Mouse (Mus musculus) hindbrain, embryonic 16.5 days (tissue): ENCODE data around the gene E430018J23Rik. TPM values are rescaled to one million over a fixed set of nuclear protein-coding genes. Genes with fewer than 3 reads are reported as not detected.
"Not testable (repeated sequence)": the region's sequence is repeated elsewhere in the genome, so short reads cannot be mapped to it uniquely, and the experiment has no call there.

Experiments
- ATAC-seq: fragments of 200-750 bp; cut with Nextera tagmentation; 2 replicates; pipeline ENCODE4 v1.8.0; 2017; ENCODE audit warnings: moderate TSS enrichment, moderate library complexity
- H3K27ac ChIP-seq: fragments of 300-500 bp; sonication (generic); 2 replicates; pipeline ENCODE4 v1.5.1; 2014; ENCODE audit warnings: low read depth, mild to moderate bottlenecking, control low read depth, low read length, moderate library complexity
- H3K27me3 ChIP-seq: fragments of 300-500 bp; sonication (generic); replicated peaks from 2 replicates; pipeline ENCODE4 v1.6.1; 2014; ENCODE audit warnings: low read length; ENCODE audit not compliant: control insufficient read depth, insufficient read depth
- H3K36me3 ChIP-seq: fragments of 300-500 bp; sonication (generic); 2 replicates; pipeline ENCODE4 v1.6.1; 2014; ENCODE audit warnings: mild to moderate bottlenecking, low read length, moderate library complexity, mixed read lengths; ENCODE audit not compliant: control insufficient read depth, insufficient read depth
- H3K4me1 ChIP-seq: fragments of 300-500 bp; sonication (generic); 2 replicates; pipeline ENCODE4 v1.6.1; 2014; ENCODE audit warnings: low read depth, low read length; ENCODE audit not compliant: control insufficient read depth, insufficient read depth
- H3K4me2 ChIP-seq: fragments of 300-500 bp; sonication (generic); 2 replicates; pipeline ENCODE4 v1.6.1; 2014; ENCODE audit warnings: mild to moderate bottlenecking, low read length, control low read depth, moderate library complexity
- H3K4me3 ChIP-seq: fragments of 300-500 bp; sonication (generic); 2 replicates; pipeline ENCODE4 v1.5.1; 2014; ENCODE audit warnings: mild to moderate bottlenecking, low read length, control low read depth, moderate library complexity
- H3K9ac ChIP-seq: fragments of 300-500 bp; sonication (generic); 2 replicates; pipeline ENCODE4 v1.6.1; 2014; ENCODE audit warnings: low read depth, mild to moderate bottlenecking, control low read depth, low read length, moderate library complexity
- H3K9me3 ChIP-seq: fragments of 300-500 bp; sonication (generic); 2 replicates; pipeline ENCODE4 v1.6.1; 2014; ENCODE audit warnings: mild to moderate bottlenecking, low read length, moderate library complexity; ENCODE audit not compliant: control insufficient read depth
- WGBS: fragments of 180-500 bp; shearing (Covaris S2); extraction: QIAGEN DNeasy Blood & Tissue Kit; methylation state at CpG from one replicate; pipeline ENCODE4 v1.1.7; 2014; 5-methylcytosine and 5-hydroxymethylcytosine counted together
- polyA plus RNA-seq: library from polyadenylated mRNA; unstranded; fragments of >200 nt; fragmentation: Nextera tagmentation; extraction: Ambion mirVana; gene quantifications from 2 replicates; pipeline ENCODE4 v1.2.1, GENCODE M21; 2015

E430018J23Rik gene
- polyA plus RNA-seq, 1 experiment from 2014 or later = 4.6 TPM

- H3K4me1 ChIP-seq = peaks cover 7% of the 10 kb centered on the region
- 2% methylated on average over 24 of the region's 24 CpGs for WGBS
- ATAC-seq = peak; percentile 45; the same call in 1 of the 2 replicates
- no peaks in the 10 kb centered on the region for H3K9me3 ChIP-seq
- peak overlapping the region; percentile 41 for H3K27ac ChIP-seq
- H3K4me3 ChIP-seq = peak overlapping the region; percentile 44
- H3K36me3 ChIP-seq = no peaks in the 10 kb centered on the region
- peaks cover 5% of the 10 kb centered on the region for H3K27me3 ChIP-seq
- peak overlapping the region; percentile 67 for H3K9ac ChIP-seq
- H3K4me2 ChIP-seq = peak overlapping the region; percentile 80
Observed at GRCm38 (mm10) chr7:127363475-127363921, 29.9 kb downstream of the E430018J23Rik start.

- H3K4me3 ChIP-seq = peak overlapping the region; percentile 19; the same call in 1 of the 2 replicates
- H3K27ac ChIP-seq, H3K9me3 ChIP-seq, H3K9ac ChIP-seq, H3K27me3 ChIP-seq, ATAC-seq, H3K36me3 ChIP-seq, H3K4me1 ChIP-seq: not testable (repeated sequence)
- peak overlapping the region; percentile 41 for H3K4me2 ChIP-seq
- WGBS = 17% methylated on average over 13 of the region's 13 CpGs
Observed at GRCm38 (mm10) chr7:127362418-127362817, 31.0 kb downstream of the E430018J23Rik start.

- no peak overlapping the region for H3K27ac ChIP-seq
- H3K4me3 ChIP-seq = no peak overlapping the region
- H3K27me3 ChIP-seq = peaks cover 5% of the 10 kb centered on the region
- ATAC-seq = no peak
- H3K9ac ChIP-seq = no peak overlapping the region
- H3K4me2 ChIP-seq = no peak overlapping the region
- peaks cover 7% of the 10 kb centered on the region for H3K4me1 ChIP-seq
- WGBS = 58% methylated on average over 7 of the region's 13 CpGs
- no peaks in the 10 kb centered on the region for H3K36me3 ChIP-seq
- H3K9me3 ChIP-seq = no peaks in the 10 kb centered on the region
Observed at GRCm38 (mm10) chr7:127361449-127361848, 32.0 kb downstream of the E430018J23Rik start.

GRCm38 (mm10) chr7:127360265-127360664 is 33.2 kb downstream of the E430018J23Rik start:
- no peak for ATAC-seq
- Histone ChIP-seq H3K27me3 (peaks cover 5% of the 10 kb centered on the region), H3K36me3 (no peaks in the 10 kb centered on the region), H3K4me3 (no peak overlapping the region), H3K4me1 (peaks cover 7% of the 10 kb centered on the region), H3K9me3 (no peaks in the 10 kb centered on the region), H3K4me2 (no peak overlapping the region), H3K27ac (no peak overlapping the region), H3K9ac (no peak overlapping the region)
- 79% methylated on average over 4 of the region's 4 CpGs for WGBS

GRCm38 (mm10) chr7:127358472-127358871 is 35.0 kb downstream of the E430018J23Rik start:
- ATAC-seq = no peak
- H3K4me3 ChIP-seq = no peak overlapping the region
- no peak overlapping the region for H3K27ac ChIP-seq
- H3K9ac ChIP-seq = no peak overlapping the region
- H3K4me1 ChIP-seq = peaks cover 3% of the 10 kb centered on the region
- peaks cover 5% of the 10 kb centered on the region for H3K27me3 ChIP-seq
- no peaks in the 10 kb centered on the region for H3K9me3 ChIP-seq
- 74% methylated on average over 4 of the region's 4 CpGs for WGBS
- no peaks in the 10 kb centered on the region for H3K36me3 ChIP-seq
- no peak overlapping the region for H3K4me2 ChIP-seq

GRCm38 (mm10) chr7:127357871-127358270 is 35.6 kb downstream of the E430018J23Rik start:
- no peak overlapping the region for H3K4me2 ChIP-seq
- H3K9me3 ChIP-seq = no peaks in the 10 kb centered on the region
- 50% methylated on average over 2 of the region's 2 CpGs for WGBS
- H3K36me3 ChIP-seq = no peaks in the 10 kb centered on the region
- H3K27ac ChIP-seq = no peak overlapping the region
- no peak overlapping the region for H3K4me3 ChIP-seq
- H3K27me3 ChIP-seq = peaks cover 5% of the 10 kb centered on the region
- ATAC-seq = no peak
- no peaks in the 10 kb centered on the region for H3K4me1 ChIP-seq
- H3K9ac ChIP-seq = no peak overlapping the region

- Histone ChIP-seq H3K27ac (no peak overlapping the region), H3K4me3 (no peak overlapping the region), H3K4me2 (no peak overlapping the region), H3K9me3 (no peaks in the 10 kb centered on the region), H3K9ac (no peak overlapping the region), H3K27me3 (peaks cover 5% of the 10 kb centered on the region), H3K36me3 (no peaks in the 10 kb centered on the region), H3K4me1 (no peaks in the 10 kb centered on the region)
- no peak for ATAC-seq
- 70% methylated on average over 3 of the region's 3 CpGs for WGBS
Observed at GRCm38 (mm10) chr7:127355796-127356195, 37.6 kb downstream of the E430018J23Rik start.

- H3K4me3 ChIP-seq = no peak overlapping the region
- no peak for ATAC-seq
- peaks cover 6% of the 10 kb centered on the region for H3K4me1 ChIP-seq
- no peak overlapping the region for H3K4me2 ChIP-seq
- H3K27me3 ChIP-seq = no peaks in the 10 kb centered on the region
- H3K36me3 ChIP-seq = no peaks in the 10 kb centered on the region
- 90% methylated on average over 5 of the region's 5 CpGs for WGBS
- no peaks in the 10 kb centered on the region for H3K9me3 ChIP-seq
- H3K9ac ChIP-seq = no peak overlapping the region
- H3K27ac ChIP-seq = no peak overlapping the region
Observed at GRCm38 (mm10) chr7:127351230-127352004, 42.0 kb downstream of the E430018J23Rik start.

GRCm38 (mm10) chr7:127346676-127347075 is 46.8 kb downstream of the E430018J23Rik start:
- H3K27ac ChIP-seq = no peak overlapping the region
- peak overlapping the region; percentile 95 for H3K4me3 ChIP-seq
- no peaks in the 10 kb centered on the region for H3K27me3 ChIP-seq
- H3K9ac ChIP-seq = no peak overlapping the region; the same call in 1 of the 2 replicates
- H3K36me3 ChIP-seq = peaks cover 11% of the 10 kb centered on the region
- no peak for ATAC-seq
- WGBS = 14% methylated on average over 8 of the region's 8 CpGs
- peaks cover 20% of the 10 kb centered on the region for H3K4me1 ChIP-seq
- H3K4me2 ChIP-seq = peak overlapping the region; percentile 73
- no peaks in the 10 kb centered on the region for H3K9me3 ChIP-seq
